Mouse (Mus musculus) midbrain, embryonic 10.5 days (tissue): ENCODE results near the gene Gm11011. TPM values are rescaled to one million over a fixed set of nuclear protein-coding genes. Genes with fewer than 3 reads are reported as not detected.
"Not testable (repeated sequence)": the region's sequence is repeated elsewhere in the genome, so short reads cannot be mapped to it uniquely, and the experiment has no call there.

Experiments
- DNase-seq: peaks from one replicate; pipeline ENCODE4 v3.0.0-alpha.2; 2017; ENCODE audit warnings: low spot score
- H3K27ac ChIP-seq: fragments of 300-500 bp; sonication (generic); replicated peaks from 2 replicates; pipeline ENCODE4 v1.5.1; 2016; ENCODE audit warnings: mild to moderate bottlenecking
- H3K27me3 ChIP-seq: fragments of 300-500 bp; sonication (generic); 2 replicates; pipeline ENCODE4 v1.6.1; 2016; ENCODE audit warnings: low read depth, mild to moderate bottlenecking; ENCODE audit not compliant: poor library complexity, severe bottlenecking
- H3K36me3 ChIP-seq: fragments of 300-500 bp; sonication (generic); 2 replicates; pipeline ENCODE4 v1.6.1; 2016; ENCODE audit warnings: mild to moderate bottlenecking, moderate library complexity
- H3K4me1 ChIP-seq: fragments of 300-500 bp; sonication (generic); 2 replicates; pipeline ENCODE4 v1.6.1; 2016
- H3K4me3 ChIP-seq: fragments of 300-500 bp; sonication (generic); 2 replicates; pipeline ENCODE4 v1.5.1; 2016; ENCODE audit warnings: mild to moderate bottlenecking, moderate library complexity
- H3K9me3 ChIP-seq: fragments of 300-500 bp; sonication (generic); replicated peaks from 2 replicates; pipeline ENCODE4 v1.6.1; 2016; ENCODE audit warnings: mild to moderate bottlenecking
- WGBS: fragments of 180-500 bp; shearing (Covaris S2); methylation state at CpG from one replicate; pipeline ENCODE4 v1.1.7; 2016; 5-methylcytosine and 5-hydroxymethylcytosine counted together
- polyA plus RNA-seq: library from polyadenylated mRNA; unstranded; fragments of >200 nt; fragmentation: Nextera tagmentation; extraction: Ambion mirVana; gene quantifications from 2 replicates; pipeline ENCODE4 v1.2.1, GENCODE M21; 2016

Gene Gm11011
- not detected in 2 replicates for polyA plus RNA-seq

GRCm38 (mm10) chr2:169587645-169588044 is at the start of gene Gm11011:
Gene Gm11011 (minus strand): TSS chr2:169587745.
- H3K27ac ChIP-seq, H3K27me3 ChIP-seq, H3K36me3 ChIP-seq, H3K4me3 ChIP-seq, H3K9me3 ChIP-seq, DNase-seq: not testable (repeated sequence)
- H3K4me1 ChIP-seq = peaks cover 16% of the 10 kb centered on the region

- WGBS = 94% methylated on average over 4 of the region's 4 CpGs
- H3K27me3 ChIP-seq = peaks cover 12% of the 10 kb centered on the region
Observed at GRCm38 (mm10) chr2:169636414-169636813, 48.9 kb upstream of the Gm11011 start.

GRCm38 (mm10) chr2:169635428-169635827 is 47.9 kb upstream of the Gm11011 start:
- DNase-seq = no peak
- WGBS = 75% methylated on average over 7 of the region's 7 CpGs
- Histone ChIP-seq H3K4me3 (no peak overlapping the region), H3K27me3 (peaks cover 12% of the 10 kb centered on the region), H3K36me3 (no peaks in the 10 kb centered on the region), H3K4me1 (peaks cover 29% of the 10 kb centered on the region), H3K27ac (no peak overlapping the region), H3K9me3 (no peaks in the 10 kb centered on the region)

More at GRCm38 (mm10) chr2:169636414-169636813, 48.9 kb upstream of the Gm11011 start:
- Histone ChIP-seq H3K4me1 (peaks cover 29% of the 10 kb centered on the region), H3K27ac (no peak overlapping the region), H3K36me3 (no peaks in the 10 kb centered on the region), H3K9me3 (no peaks in the 10 kb centered on the region), H3K4me3 (no peak overlapping the region)
- no peak for DNase-seq

GRCm38 (mm10) chr2:169634619-169635382 is 47.3 kb upstream of the Gm11011 start:
- no peaks in the 10 kb centered on the region for H3K36me3 ChIP-seq
- peaks cover 12% of the 10 kb centered on the region for H3K27me3 ChIP-seq
- no peaks in the 10 kb centered on the region for H3K9me3 ChIP-seq
- H3K4me1 ChIP-seq = peaks cover 29% of the 10 kb centered on the region
- WGBS = 70% methylated on average over 17 of the region's 17 CpGs
- 0 out of 2 replicates have a peak overlapping the region, but pooled peaks have one; percentile 77 for H3K4me3 ChIP-seq
- no peak overlapping the region for H3K27ac ChIP-seq
- no peak for DNase-seq

GRCm38 (mm10) chr2:169633491-169634289 is 46.1 kb upstream of the Gm11011 start:
- H3K4me1 ChIP-seq = peaks cover 29% of the 10 kb centered on the region
- no peaks in the 10 kb centered on the region for H3K9me3 ChIP-seq
- peaks cover 12% of the 10 kb centered on the region for H3K27me3 ChIP-seq
- peak overlapping the region; percentile 77 for H3K4me3 ChIP-seq
- DNase-seq = peak; percentile 54
- no peaks in the 10 kb centered on the region for H3K36me3 ChIP-seq
- under 1% methylated on average over 38 of the region's 38 CpGs for WGBS
- peak overlapping the region; percentile 83 for H3K27ac ChIP-seq

- 0% methylated on average over 21 of the region's 22 CpGs for WGBS
- Histone ChIP-seq H3K9me3 (no peaks in the 10 kb centered on the region), H3K27ac (peak within 1 kb of the TSS; percentile 83)
Observed at GRCm38 (mm10) chr2:169632338-169633151, 45.0 kb upstream of the Gm11011 start, which contains the start of gene Tshz2. Gene Tshz2 (plus strand): TSS chr2:169633013.

GRCm38 (mm10) chr2:169630070-169630469 is 42.5 kb upstream of the Gm11011 start:
- WGBS = 87% methylated on average over 3 of the region's 3 CpGs
- Histone ChIP-seq H3K9me3 (no peaks in the 10 kb centered on the region), H3K27ac (no peak overlapping the region), H3K4me1 (peaks cover 27% of the 10 kb centered on the region), H3K4me3 (no peak overlapping the region), H3K27me3 (peaks cover 12% of the 10 kb centered on the region), H3K36me3 (no peaks in the 10 kb centered on the region)
- no peak for DNase-seq

More at GRCm38 (mm10) chr2:169632338-169633151, 45.0 kb upstream of the Gm11011 start, which contains the start of gene Tshz2:
- Histone ChIP-seq H3K36me3 (no peaks in the 10 kb centered on the region), H3K27me3 (peaks cover 12% of the 10 kb centered on the region), H3K4me1 (peaks cover 29% of the 10 kb centered on the region), H3K4me3 (peak within 1 kb of the TSS; percentile 77)
- DNase-seq = peak; percentile 62

- 70% methylated on average over 15 of the region's 15 CpGs for WGBS
- H3K27me3 ChIP-seq = no peaks in the 10 kb centered on the region; the same call in 1 of the 2 replicates
- peak; percentile 14 for DNase-seq
- H3K27ac ChIP-seq = 0 out of 2 replicates have a peak overlapping the region, but pooled peaks have one; percentile 1
- no peaks in the 10 kb centered on the region for H3K9me3 ChIP-seq
- H3K4me3 ChIP-seq = no peak overlapping the region
- H3K36me3 ChIP-seq = no peaks in the 10 kb centered on the region
- peaks cover 11% of the 10 kb centered on the region for H3K4me1 ChIP-seq
Observed at GRCm38 (mm10) chr2:169621201-169621710, 33.7 kb upstream of the Gm11011 start.

- no peak for DNase-seq
- Histone ChIP-seq H3K36me3 (no peaks in the 10 kb centered on the region), H3K27ac (no peak overlapping the region), H3K27me3 (no peaks in the 10 kb centered on the region), H3K9me3 (no peaks in the 10 kb centered on the region), H3K4me3 (no peak overlapping the region), H3K4me1 (peaks cover 5% of the 10 kb centered on the region)
- WGBS = 77% methylated on average over 6 of the region's 6 CpGs
Observed at GRCm38 (mm10) chr2:169615998-169616397, 28.5 kb upstream of the Gm11011 start.

GRCm38 (mm10) chr2:169614683-169615082 is 27.1 kb upstream of the Gm11011 start:
- Histone ChIP-seq H3K36me3 (no peaks in the 10 kb centered on the region), H3K27me3 (no peaks in the 10 kb centered on the region), H3K4me3 (no peak overlapping the region), H3K9me3 (no peaks in the 10 kb centered on the region), H3K27ac (no peak overlapping the region), H3K4me1 (peaks cover 8% of the 10 kb centered on the region)
- 57% methylated on average over 4 of the region's 4 CpGs for WGBS
- no peak for DNase-seq

- Histone ChIP-seq H3K4me1 (peaks cover 8% of the 10 kb centered on the region), H3K27me3 (no peaks in the 10 kb centered on the region), H3K27ac (no peak overlapping the region), H3K36me3 (no peaks in the 10 kb centered on the region), H3K9me3 (no peaks in the 10 kb centered on the region), H3K4me3 (no peak overlapping the region)
- no peak for DNase-seq
- WGBS = 36% methylated on average over 7 of the region's 7 CpGs
Observed at GRCm38 (mm10) chr2:169611557-169611956, 24.0 kb upstream of the Gm11011 start.

- Histone ChIP-seq H3K4me1 (peaks cover 8% of the 10 kb centered on the region), H3K9me3 (no peaks in the 10 kb centered on the region), H3K36me3 (no peaks in the 10 kb centered on the region), H3K27ac (no peak overlapping the region), H3K27me3 (no peaks in the 10 kb centered on the region), H3K4me3 (no peak overlapping the region)
- DNase-seq = no peak
- WGBS = 87% methylated on average over 8 of the region's 8 CpGs
Observed at GRCm38 (mm10) chr2:169610882-169611281, 23.3 kb upstream of the Gm11011 start.
